Mouse (Mus musculus) liver, adult 2 months (tissue): ENCODE data around the gene Abhd2.

Experiments used
- CTCF ChIP-seq: fragments of 200-500 bp; IDR thresholded peaks from 2 replicates; pipeline ENCODE4 v1.5.1; 2011; ENCODE audit warnings: low read depth, low read length, control low read depth
- POLR2A ChIP-seq: fragments of 200-500 bp; IDR thresholded peaks from 2 replicates; pipeline ENCODE4 v1.6.1; 2011; ENCODE audit warnings: low read length, control low read depth; ENCODE audit not compliant: insufficient read depth; ENCODE audit errors: extremely low read depth

GRCm38 (mm10) chr7:79247408-79247807, 25.6 kb upstream of the Abhd2 start:
- TF ChIP-seq CTCF (no peak), POLR2A (no peak)
